Mouse (Mus musculus) neural tube, embryonic 14.5 days (tissue): ENCODE results near the gene Cox8c. TPM values are rescaled to one million over a fixed set of nuclear protein-coding genes. Genes with fewer than 3 reads are reported as not detected.

ENCODE experiments used
- ATAC-seq: fragments of 200-750 bp; cut with Nextera tagmentation; 2 replicates; pipeline ENCODE4 v1.8.0; 2017; ENCODE audit warnings: low read depth, mild to moderate bottlenecking, moderate TSS enrichment, moderate library complexity
- H3K27ac ChIP-seq: fragments of 300-500 bp; sonication (generic); 2 replicates; pipeline ENCODE4 v1.5.1; 2014; ENCODE audit warnings: low read depth, mild to moderate bottlenecking, control low read depth, low read length, moderate library complexity, mixed read lengths
- H3K27me3 ChIP-seq: fragments of 300-500 bp; sonication (generic); 2 replicates; pipeline ENCODE4 v1.6.1; 2014; ENCODE audit warnings: low read length; ENCODE audit not compliant: control insufficient read depth, insufficient read depth
- H3K36me3 ChIP-seq: fragments of 300-500 bp; sonication (generic); 2 replicates; pipeline ENCODE4 v1.6.1; 2014; ENCODE audit warnings: low read length, mixed read lengths; ENCODE audit not compliant: control insufficient read depth, insufficient read depth
- H3K4me1 ChIP-seq: fragments of 300-500 bp; sonication (generic); 2 replicates; pipeline ENCODE4 v1.6.1; 2014; ENCODE audit warnings: low read length; ENCODE audit not compliant: control insufficient read depth, insufficient read depth
- H3K4me2 ChIP-seq: fragments of 300-500 bp; sonication (generic); 2 replicates; pipeline ENCODE4 v1.6.1; 2014; ENCODE audit warnings: mild to moderate bottlenecking, low read depth, low read length, control low read depth
- H3K4me3 ChIP-seq: fragments of 300-500 bp; sonication (generic); 2 replicates; pipeline ENCODE4 v1.5.1; 2014; ENCODE audit warnings: low read depth, low read length, control low read depth, mixed read lengths
- H3K9ac ChIP-seq: fragments of 300-500 bp; sonication (generic); replicated peaks from 2 replicates; pipeline ENCODE4 v1.6.1; 2014; ENCODE audit warnings: low read depth, mild to moderate bottlenecking, control low read depth, low read length, mixed read lengths
- H3K9me3 ChIP-seq: fragments of 300-500 bp; sonication (generic); 2 replicates; pipeline ENCODE4 v1.6.1; 2016; ENCODE audit warnings: low read length; ENCODE audit not compliant: control insufficient read depth
- WGBS: fragments of 180-500 bp; shearing (Covaris S2); extraction: QIAGEN DNeasy Blood & Tissue Kit; methylation state at CpG from one replicate; pipeline ENCODE4 v1.1.7; 2014; 5-methylcytosine and 5-hydroxymethylcytosine counted together
- polyA plus RNA-seq: library from polyadenylated mRNA; unstranded; fragments of >200 nt; fragmentation: Nextera tagmentation; extraction: Ambion mirVana; gene quantifications from 2 replicates; pipeline ENCODE4 v1.2.1, GENCODE M21; 2014

Cox8c gene
- polyA plus RNA-seq, 1 experiment from 2014 or later: not detected

DNA sequence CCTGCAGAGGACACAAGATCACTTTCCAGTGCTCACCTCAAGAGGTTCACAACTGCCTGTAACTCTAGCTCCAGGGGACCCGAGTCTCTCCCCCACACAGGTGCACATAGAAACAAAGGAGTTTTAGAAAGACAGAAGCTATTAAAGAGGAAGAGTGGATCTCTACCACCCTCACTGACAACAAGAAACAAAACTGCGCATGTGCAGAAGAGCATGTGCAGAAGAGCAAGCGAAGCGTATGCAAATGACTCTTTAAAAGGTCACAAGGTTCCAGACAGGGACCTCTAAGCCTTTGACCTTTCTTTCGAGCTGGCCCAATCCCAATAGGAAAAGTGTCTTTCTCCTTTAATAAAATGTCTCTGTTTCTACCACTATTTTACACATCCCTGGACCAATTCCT, 10.5 kb upstream of the Cox8c start:
- Histone ChIP-seq H3K27ac (no peak overlapping the region), H3K4me3 (no peak overlapping the region), H3K27me3 (no peaks in the 10 kb centered on the region), H3K36me3 (no peaks in the 10 kb centered on the region), H3K9me3 (no peaks in the 10 kb centered on the region), H3K9ac (no peak overlapping the region), H3K4me1 (no peaks in the 10 kb centered on the region), H3K4me2 (no peak overlapping the region)
- ATAC-seq: no peak
- 52% methylated on average over 5 of the region's 5 CpGs for WGBS

DNA sequence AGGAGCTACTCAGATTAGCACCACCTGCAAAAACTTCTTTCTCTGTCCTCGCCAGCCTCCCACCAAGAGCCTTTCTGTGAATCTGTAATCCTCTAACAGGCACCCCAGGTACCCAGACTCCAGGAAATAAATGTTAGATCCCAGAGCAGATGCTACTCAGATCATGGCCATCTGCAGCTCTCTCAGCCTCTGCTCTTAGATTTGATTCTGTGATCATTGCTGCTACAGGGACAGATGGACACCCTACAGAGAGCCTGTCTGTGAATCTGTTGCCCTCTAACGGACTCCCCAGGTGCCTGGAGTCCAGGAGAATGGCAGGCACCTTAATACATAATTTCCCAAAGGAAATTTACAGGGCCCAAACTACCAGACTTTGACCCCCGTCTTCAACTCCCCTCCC, 9.1 kb downstream of the Cox8c start:
- ATAC-seq: no peak
- 50% methylated on average over 3 of the region's 3 CpGs for WGBS
- no peaks in the 10 kb centered on the region for H3K36me3 ChIP-seq
- H3K27me3 ChIP-seq: no peaks in the 10 kb centered on the region
- no peaks in the 10 kb centered on the region for H3K4me1 ChIP-seq
- H3K4me2 ChIP-seq: no peak overlapping the region
- H3K9ac ChIP-seq: no peak overlapping the region
- no peaks in the 10 kb centered on the region for H3K9me3 ChIP-seq
- no peak overlapping the region for H3K27ac ChIP-seq
- H3K4me3 ChIP-seq: no peak overlapping the region

DNA sequence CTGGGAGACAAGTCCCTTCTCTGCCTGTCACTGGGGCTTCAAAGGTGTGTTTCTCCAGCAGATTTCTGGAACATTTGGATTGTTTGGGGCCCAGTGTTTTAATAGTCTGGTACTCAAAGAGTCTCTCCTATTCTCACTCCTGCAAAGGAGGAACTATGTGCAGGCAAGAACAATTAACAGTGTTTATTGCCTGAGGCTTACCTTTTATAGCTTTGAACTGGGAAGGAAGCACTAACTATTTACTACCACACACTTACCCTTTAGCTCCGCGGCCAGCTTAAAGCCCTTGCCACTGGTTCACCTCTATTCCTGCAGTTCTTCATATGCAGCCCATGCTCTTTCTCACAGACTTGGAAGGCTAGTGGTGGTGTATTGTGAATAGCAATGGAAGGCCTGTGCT, 17.0 kb downstream of the Cox8c start:
- H3K4me2 ChIP-seq: no peak overlapping the region
- H3K27me3 ChIP-seq: no peaks in the 10 kb centered on the region
- no peaks in the 10 kb centered on the region for H3K9me3 ChIP-seq
- no peak overlapping the region for H3K4me3 ChIP-seq
- ATAC-seq: no peak
- H3K9ac ChIP-seq: no peak overlapping the region
- H3K27ac ChIP-seq: no peak overlapping the region
- H3K4me1 ChIP-seq: no peaks in the 10 kb centered on the region
- H3K36me3 ChIP-seq: no peaks in the 10 kb centered on the region
- 17% methylated on average over 2 of the region's 2 CpGs for WGBS

DNA sequence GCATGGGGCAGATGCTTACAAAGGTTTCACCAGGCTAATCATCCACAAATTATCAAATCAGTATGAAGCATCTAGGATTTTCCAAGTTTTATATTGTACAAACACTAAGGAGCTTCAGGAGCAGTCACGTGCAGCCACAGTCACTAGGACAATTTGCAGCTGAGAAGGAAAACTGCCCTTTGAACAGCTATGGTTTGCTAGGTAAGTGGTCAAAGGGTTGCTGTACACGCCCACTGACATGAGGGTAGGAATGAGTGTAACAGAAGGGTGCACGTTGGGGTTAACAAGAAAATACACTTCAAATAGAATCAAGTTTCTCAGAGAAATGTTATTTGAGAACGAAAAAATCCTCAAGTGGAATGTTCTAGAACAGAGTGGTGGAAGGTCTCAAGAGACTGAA, 30.6 kb downstream of the Cox8c start:
- no peak overlapping the region for H3K4me3 ChIP-seq
- no peaks in the 10 kb centered on the region for H3K36me3 ChIP-seq
- H3K27me3 ChIP-seq: no peaks in the 10 kb centered on the region
- WGBS: 83% methylated on average over 4 of the region's 4 CpGs
- H3K4me2 ChIP-seq: no peak overlapping the region
- H3K9me3 ChIP-seq: no peaks in the 10 kb centered on the region
- H3K4me1 ChIP-seq: no peaks in the 10 kb centered on the region
- no peak for ATAC-seq
- H3K9ac ChIP-seq: no peak overlapping the region
- no peak overlapping the region for H3K27ac ChIP-seq

DNA sequence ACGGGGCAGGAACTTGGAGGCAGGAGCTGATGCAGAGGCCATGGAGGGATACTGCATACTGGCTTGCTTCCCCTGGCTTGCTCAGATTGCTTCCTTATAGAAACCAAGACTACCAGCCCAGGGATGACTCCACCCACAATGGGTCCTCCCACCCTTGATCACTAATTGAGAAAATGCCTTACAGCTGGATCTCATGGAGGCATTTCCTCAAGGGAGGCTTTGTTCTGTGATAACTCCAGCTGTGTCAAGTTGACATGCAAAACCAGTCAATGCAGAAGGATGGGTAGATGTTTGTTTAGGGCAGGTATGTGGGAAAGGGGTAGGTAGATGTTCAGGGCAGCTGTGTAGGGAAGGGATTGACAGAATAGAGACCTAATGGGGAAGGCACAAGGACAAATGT, 31.2 kb downstream of the Cox8c start:
- H3K9me3 ChIP-seq: no peaks in the 10 kb centered on the region
- no peak for ATAC-seq
- H3K9ac ChIP-seq: no peak overlapping the region
- H3K27me3 ChIP-seq: no peaks in the 10 kb centered on the region
- WGBS: 74% methylated on average over 1 of the region's 1 CpGs
- no peak overlapping the region for H3K4me2 ChIP-seq
- no peak overlapping the region for H3K4me3 ChIP-seq
- no peaks in the 10 kb centered on the region for H3K36me3 ChIP-seq
- no peaks in the 10 kb centered on the region for H3K4me1 ChIP-seq
- no peak overlapping the region for H3K27ac ChIP-seq

DNA sequence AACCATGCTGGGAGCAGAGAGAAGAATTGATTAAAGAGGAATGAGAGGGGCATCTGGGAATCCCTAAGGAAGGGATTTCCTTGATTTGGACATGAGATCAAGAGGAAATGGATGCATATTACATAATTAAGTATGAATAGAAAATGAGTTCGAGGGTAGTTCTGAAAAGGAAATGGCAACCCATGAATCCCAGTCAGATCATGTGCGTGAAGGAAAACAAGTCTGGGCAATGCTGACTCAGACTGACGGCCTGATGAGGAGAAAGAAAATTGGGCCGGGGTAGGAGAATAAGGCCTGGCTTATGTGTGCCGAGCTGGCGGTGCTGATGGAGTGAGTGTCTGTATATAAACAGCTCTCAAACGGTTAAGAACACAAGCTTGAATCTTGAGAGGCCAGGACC, 31.7 kb downstream of the Cox8c start:
- no peaks in the 10 kb centered on the region for H3K36me3 ChIP-seq
- no peaks in the 10 kb centered on the region for H3K9me3 ChIP-seq
- H3K27ac ChIP-seq: no peak overlapping the region
- H3K4me2 ChIP-seq: no peak overlapping the region
- no peak overlapping the region for H3K4me3 ChIP-seq
- WGBS: 91% methylated on average over 7 of the region's 7 CpGs
- H3K27me3 ChIP-seq: no peaks in the 10 kb centered on the region
- ATAC-seq: no peak
- no peak overlapping the region for H3K9ac ChIP-seq
- no peaks in the 10 kb centered on the region for H3K4me1 ChIP-seq

DNA sequence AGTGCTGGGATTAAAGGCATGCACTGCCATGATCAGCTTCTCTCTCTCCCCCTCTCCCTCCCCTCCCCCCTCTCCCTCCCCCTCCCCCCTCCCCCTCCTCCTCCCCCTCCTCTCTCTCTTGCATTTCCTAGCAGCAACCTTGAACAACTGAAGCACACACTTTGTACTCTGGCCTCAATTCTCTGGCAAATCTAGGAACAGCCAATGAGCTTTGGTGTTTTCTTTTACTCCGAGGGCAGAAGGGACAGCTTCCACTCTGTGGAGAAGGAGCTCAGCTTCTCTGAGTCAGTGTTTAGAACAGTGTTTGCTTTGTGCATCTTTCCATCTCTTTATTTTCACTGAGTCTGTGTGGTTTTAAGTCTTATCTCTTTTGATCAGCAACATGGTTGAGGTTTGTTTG, 36.8 kb downstream of the Cox8c start:
- no peak overlapping the region for H3K4me3 ChIP-seq
- no peak for ATAC-seq
- no peaks in the 10 kb centered on the region for H3K9me3 ChIP-seq
- WGBS: 44% methylated on average over 1 of the region's 1 CpGs
- H3K36me3 ChIP-seq: no peaks in the 10 kb centered on the region
- H3K9ac ChIP-seq: no peak overlapping the region
- no peak overlapping the region for H3K27ac ChIP-seq
- H3K4me2 ChIP-seq: no peak overlapping the region
- no peaks in the 10 kb centered on the region for H3K27me3 ChIP-seq
- no peaks in the 10 kb centered on the region for H3K4me1 ChIP-seq

DNA sequence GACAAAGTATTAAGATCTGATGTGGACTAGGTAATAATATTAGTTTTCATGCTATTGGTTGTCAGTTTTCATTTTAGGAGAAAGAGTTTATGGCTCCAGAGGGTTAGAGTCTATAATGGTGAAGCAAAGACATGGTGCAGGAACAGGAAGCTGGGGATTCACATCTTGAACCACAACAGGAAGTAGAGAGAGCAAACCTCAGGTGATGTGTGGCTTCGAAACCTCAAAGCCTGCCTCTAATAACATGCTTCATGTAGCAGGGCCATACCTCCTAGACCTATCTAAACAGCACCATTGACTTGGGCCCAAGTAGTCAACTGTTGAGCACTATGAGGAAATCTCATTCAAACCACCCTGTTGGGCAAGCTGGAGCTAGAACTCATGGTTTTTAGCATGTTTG, 46.5 kb downstream of the Cox8c start:
- 94% methylated on average over 1 of the region's 1 CpGs for WGBS
- Histone ChIP-seq H3K4me3 (no peak overlapping the region), H3K27ac (no peak overlapping the region), H3K4me1 (peaks cover 4% of the 10 kb centered on the region; the same call in 1 of the 2 replicates), H3K9ac (no peak overlapping the region), H3K4me2 (no peak overlapping the region), H3K9me3 (no peaks in the 10 kb centered on the region), H3K36me3 (no peaks in the 10 kb centered on the region), H3K27me3 (no peaks in the 10 kb centered on the region)
- ATAC-seq: no peak

DNA sequence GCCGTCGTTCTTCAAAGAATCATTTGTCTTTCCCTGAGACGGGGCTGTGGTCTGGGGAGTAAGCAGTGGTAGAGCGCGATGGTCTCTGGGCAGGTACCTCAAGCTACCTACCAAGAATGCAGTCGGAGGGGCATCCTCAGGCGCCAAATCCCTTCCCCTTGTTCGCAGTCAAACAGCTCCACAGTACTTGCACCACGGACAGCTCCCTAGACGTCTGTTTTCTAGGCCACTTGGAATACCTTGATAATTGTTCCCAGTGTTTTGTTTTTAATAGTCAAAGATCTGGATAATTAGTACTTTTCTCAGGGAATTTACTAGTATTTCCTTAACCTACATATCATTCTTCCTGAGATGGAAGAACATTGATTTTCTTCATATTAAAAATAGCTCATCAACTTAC, 48.7 kb downstream of the Cox8c start:
- Histone ChIP-seq H3K4me3 (peak overlapping the region; percentile 64), H3K27me3 (no peaks in the 10 kb centered on the region), H3K27ac (no peak overlapping the region; the same call in 1 of the 2 replicates), H3K4me2 (peak overlapping the region; percentile 79; the same call in 1 of the 2 replicates), H3K4me1 (peaks cover 19% of the 10 kb centered on the region; the same call in 1 of the 2 replicates), H3K9me3 (no peaks in the 10 kb centered on the region), H3K36me3 (no peaks in the 10 kb centered on the region), H3K9ac (no peak overlapping the region)
- ATAC-seq: no peak
- 33% methylated on average over 10 of the region's 10 CpGs for WGBS
